Mouse (Mus musculus) C2C12 (cell line): ENCODE results near the gene Clec14a. TPM values are rescaled to one million over a fixed set of nuclear protein-coding genes. Genes with fewer than 3 reads are reported as not detected.

Experiments
- H3K27me3 ChIP-seq: one replicate; pipeline ENCODE4 v1.6.1; 2011; ENCODE audit not compliant: control insufficient read depth, insufficient read depth, insufficient read length
- H3K36me3 ChIP-seq: one replicate; pipeline ENCODE4 v1.6.1; 2011; ENCODE audit not compliant: control insufficient read depth, insufficient read depth
- H3K4me3 ChIP-seq: one replicate; pipeline ENCODE4 v1.5.1; 2011; ENCODE audit warnings: mild to moderate bottlenecking, control low read depth; ENCODE audit not compliant: poor library complexity, insufficient read depth, severe bottlenecking
- H3K79me2 ChIP-seq: one replicate; pipeline ENCODE4 v1.6.1; 2011; ENCODE audit not compliant: control insufficient read depth, insufficient read depth
- H3K79me3 ChIP-seq: one replicate; pipeline ENCODE4 v1.6.1; 2011; ENCODE audit warnings: low read depth, control low read depth
- H3ac ChIP-seq: one replicate; pipeline ENCODE3; 2011; ENCODE audit warnings: low read depth; ENCODE audit not compliant: control insufficient read depth, insufficient read length
- CEBPB ChIP-seq: IDR thresholded peaks from one replicate; pipeline ENCODE4 v1.6.1; 2011; ENCODE audit warnings: low read depth, mild to moderate bottlenecking, control low read depth, moderate library complexity
- CTCF ChIP-seq: IDR thresholded peaks from one replicate; pipeline ENCODE4 v1.5.1; 2011; ENCODE audit not compliant: control insufficient read depth, insufficient read depth, insufficient read length
- FOSL1 ChIP-seq: IDR thresholded peaks from one replicate; pipeline ENCODE4 v1.8.0; 2011; ENCODE audit warnings: mild to moderate bottlenecking, low read length; ENCODE audit not compliant: poor library complexity, insufficient read depth, severe bottlenecking
- MAX ChIP-seq: IDR thresholded peaks from one replicate; pipeline ENCODE4 v1.6.1; 2011; ENCODE audit warnings: mild to moderate bottlenecking, control low read depth
- MYOD1 ChIP-seq: IDR thresholded peaks from one replicate; pipeline ENCODE4 v1.6.1; 2011; ENCODE audit warnings: low read depth; ENCODE audit not compliant: control insufficient read depth, insufficient read length
- MYOG ChIP-seq: IDR thresholded peaks from one replicate; pipeline ENCODE4 v1.6.1; 2011; ENCODE audit not compliant: control insufficient read depth, insufficient read length; ENCODE audit errors: extremely low read depth
- USF1 ChIP-seq: IDR thresholded peaks from one replicate; pipeline ENCODE4 v1.6.1; 2011; ENCODE audit warnings: low read depth, mild to moderate bottlenecking, control low read depth, moderate library complexity
- polyA plus RNA-seq: library from polyadenylated mRNA; unstranded; fragments of >200 nt; fragmentation: generic; extraction: Trizol; gene quantifications from one replicate; pipeline ENCODE4 v1.2.1, GENCODE M21; 2012; ENCODE audit warnings: missing spikeins

The Clec14a gene
- polyA plus RNA-seq, 1 experiment: not detected

DNA sequence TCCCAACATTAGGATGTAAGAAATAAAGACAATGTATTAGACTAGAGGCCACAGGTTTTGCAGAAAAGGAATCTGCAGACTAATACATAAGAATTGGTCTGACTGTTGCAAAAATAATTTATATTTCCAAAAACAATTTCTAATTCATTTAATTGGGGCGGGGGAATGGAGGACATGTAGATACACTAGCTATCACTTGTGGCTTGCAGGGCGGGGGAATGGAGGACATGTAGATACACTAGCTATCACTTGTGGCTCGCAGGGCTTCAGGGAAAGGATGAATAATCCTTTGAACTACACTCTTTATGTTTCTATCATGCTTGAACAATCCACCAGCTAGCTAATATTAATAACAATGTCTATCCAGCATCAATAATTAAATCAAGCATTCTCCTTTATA, 50.0 kb downstream of the Clec14a start:
- no peaks in the 10 kb centered on the region for H3K79me2 ChIP-seq
- H3K4me3 ChIP-seq: no peak overlapping the region
- H3ac ChIP-seq: no peak overlapping the region
- no peaks in the 10 kb centered on the region for H3K79me3 ChIP-seq
- no peaks in the 10 kb centered on the region for H3K27me3 ChIP-seq
- TF ChIP-seq MYOG (no peak), CEBPB (no peak), MYOD1 (no peak), MAX (no peak), FOSL1 (no peak), USF1 (no peak), CTCF (no peak)
- H3K36me3 ChIP-seq: no peaks in the 10 kb centered on the region

GRCm38 (mm10) chr12:58216218-58216617, 52.9 kb downstream of the Clec14a start:
- Histone ChIP-seq H3K79me2 (no peaks in the 10 kb centered on the region), H3ac (no peak overlapping the region), H3K79me3 (no peaks in the 10 kb centered on the region), H3K27me3 (peaks cover 3% of the 10 kb centered on the region), H3K36me3 (no peaks in the 10 kb centered on the region), H3K4me3 (no peak overlapping the region)
- TF ChIP-seq CEBPB: no peak
- TF ChIP-seq MAX: no peak
- TF ChIP-seq CTCF: no peak
- TF ChIP-seq FOSL1: no peak
- TF ChIP-seq MYOD1: no peak
- TF ChIP-seq USF1: no peak
- TF ChIP-seq MYOG: no peak

Other genes starting within 250 kb of the Clec14a start
- gene Sstr1, start 57.5 kb downstream of the Clec14a start, polyA plus RNA-seq: not detected